Mouse (Mus musculus) gastrocnemius, adult 2 months (tissue): Measurements from ENCODE around the gene Apbb2. TPM values are rescaled to one million over a fixed set of nuclear protein-coding genes. Genes with fewer than 3 reads are reported as not detected.
A peak's percentile ranks its signal among the peaks of the same experiment; 100 is the strongest.

Source experiments
- DNase-seq: peaks from one replicate; pipeline ENCODE4 v3.0.0; 2022
- H3K27ac ChIP-seq: fragments of 200-600 bp; 2 replicates; pipeline ENCODE4 v1.8.1; 2022; ENCODE audit warnings: mild to moderate bottlenecking
- H3K4me3 ChIP-seq: fragments of 200-600 bp; 2 replicates; pipeline ENCODE4 v1.8.1; 2022; ENCODE audit warnings: mild to moderate bottlenecking, moderate library complexity
- CTCF ChIP-seq: fragments of 200-600 bp; IDR thresholded peaks from 2 replicates; pipeline ENCODE4 v1.8.1; 2022; ENCODE audit warnings: antibody characterized with exemption, mild to moderate bottlenecking, moderate library complexity
- intact Hi-C: fragments of 180-260 bp; cut with DNase I; formaldehyde crosslinking; loops from one replicate; pipeline ENCODE4 v1.15.1; 2025
- total RNA-seq, 2 experiments: library from RNA; stranded (reverse); gene quantifications; 2 replicates each; pipeline ENCODE4 v1.2.3; 2021

The Apbb2 gene
- total RNA-seq, 2 experiments from 2014 or later: 35.9 to 43.2 TPM

GRCm38 (mm10) chr5:66360739-66361138, 257.8 kb downstream of the Apbb2 start:
- H3K4me3 ChIP-seq: no peak overlapping the region
- intact Hi-C loops: no loop called here
- DNase-seq: no peak
- no peak for TF ChIP-seq CTCF
- H3K27ac ChIP-seq: no peak overlapping the region

- no peak for TF ChIP-seq CTCF
- H3K4me3 ChIP-seq: no peak overlapping the region
- DNase-seq: no peak
- intact Hi-C loops: no loop called here
- H3K27ac ChIP-seq: no peak overlapping the region
Measured at GRCm38 (mm10) chr5:66359742-66360423, 258.7 kb downstream of the Apbb2 start.

- H3K4me3 ChIP-seq: no peak overlapping the region
- TF ChIP-seq CTCF: no peak
- intact Hi-C loops: no loop called here
- DNase-seq: no peak
- no peak overlapping the region for H3K27ac ChIP-seq
Measured at GRCm38 (mm10) chr5:66355147-66355546, 263.4 kb downstream of the Apbb2 start.

- DNase-seq: no peak
- Histone ChIP-seq H3K27ac (no peak overlapping the region), H3K4me3 (no peak overlapping the region)
- no peak for TF ChIP-seq CTCF
- intact Hi-C loops: no loop called here
Measured at GRCm38 (mm10) chr5:66353876-66354275, 264.7 kb downstream of the Apbb2 start.

- no peak for DNase-seq
- H3K27ac ChIP-seq: no peak overlapping the region
- intact Hi-C loops: no loop called here
Measured at GRCm38 (mm10) chr5:66351836-66352390, 266.7 kb downstream of the Apbb2 start.

GRCm38 (mm10) chr5:66351064-66351463, 267.5 kb downstream of the Apbb2 start:
- Histone ChIP-seq H3K4me3 (no peak overlapping the region), H3K27ac (no peak overlapping the region)
- intact Hi-C loops: no loop called here
- no peak for TF ChIP-seq CTCF
- DNase-seq: no peak

More at GRCm38 (mm10) chr5:66351836-66352390, 266.7 kb downstream of the Apbb2 start:
- no peak for TF ChIP-seq CTCF
- H3K4me3 ChIP-seq: no peak overlapping the region

GRCm38 (mm10) chr5:66350611-66351010, 268.0 kb downstream of the Apbb2 start:
- intact Hi-C loops: no loop called here
- Histone ChIP-seq H3K4me3 (no peak overlapping the region), H3K27ac (no peak overlapping the region)
- DNase-seq: no peak
- no peak for TF ChIP-seq CTCF

- Histone ChIP-seq H3K27ac (no peak overlapping the region), H3K4me3 (no peak overlapping the region)
- TF ChIP-seq CTCF: no peak
- no peak for DNase-seq
- intact Hi-C loops: no loop called here
Measured at GRCm38 (mm10) chr5:66348421-66348820, 270.2 kb downstream of the Apbb2 start.

GRCm38 (mm10) chr5:66346756-66347155, 271.8 kb downstream of the Apbb2 start:
- intact Hi-C loops: no loop called here
- no peak overlapping the region for H3K27ac ChIP-seq
- no peak overlapping the region for H3K4me3 ChIP-seq
- DNase-seq: no peak
- TF ChIP-seq CTCF: no peak

GRCm38 (mm10) chr5:66345140-66345539, 273.4 kb downstream of the Apbb2 start:
- intact Hi-C loops: no loop called here
- H3K27ac ChIP-seq: no peak overlapping the region
- TF ChIP-seq CTCF: no peak
- H3K4me3 ChIP-seq: no peak overlapping the region
- DNase-seq: no peak

GRCm38 (mm10) chr5:66344182-66344581, 274.4 kb downstream of the Apbb2 start:
- TF ChIP-seq CTCF: no peak
- peak overlapping the region; percentile 61; the same call in 1 of the 2 replicates for H3K27ac ChIP-seq
- DNase-seq: peak; percentile 48
- no peak overlapping the region for H3K4me3 ChIP-seq
- intact Hi-C loops: no loop called here

- no peak for TF ChIP-seq CTCF
- intact Hi-C loops: no loop called here
- H3K27ac ChIP-seq: no peak overlapping the region
- DNase-seq: no peak
- no peak overlapping the region for H3K4me3 ChIP-seq
Measured at GRCm38 (mm10) chr5:66342285-66342684, 276.3 kb downstream of the Apbb2 start.

GRCm38 (mm10) chr5:66341848-66342247, 276.7 kb downstream of the Apbb2 start:
- H3K27ac ChIP-seq: no peak overlapping the region
- intact Hi-C loops: no loop called here
- TF ChIP-seq CTCF: no peak
- DNase-seq: no peak
- no peak overlapping the region for H3K4me3 ChIP-seq

- H3K4me3 ChIP-seq: no peak overlapping the region
- intact Hi-C loops: no loop called here
- TF ChIP-seq CTCF: no peak
- no peak for DNase-seq
- no peak overlapping the region for H3K27ac ChIP-seq
Measured at GRCm38 (mm10) chr5:66340356-66341102, 278.1 kb downstream of the Apbb2 start.
